Mouse (Mus musculus) stomach, embryonic 14.5 days (tissue): ENCODE measurements at regions not wholly inside any gene's neighbourhood (a gene's known extent, or its start where the extent isn't known, plus 50 kb on each side); places are given as distances from the start of the nearest gene placed in this dataset.

ENCODE experiments used
- ATAC-seq: fragments of 200-750 bp; cut with Nextera tagmentation; 2 replicates; pipeline ENCODE4 v1.8.0; 2017; ENCODE audit warnings: low read depth, moderate TSS enrichment; ENCODE audit not compliant: insufficient number of reproducible peaks, insufficient read depth, low FRiP score
- H3K27ac ChIP-seq: fragments of 300-500 bp; sonication (generic); 2 replicates; pipeline ENCODE4 v1.5.1; 2014; ENCODE audit warnings: mild to moderate bottlenecking, low read length, moderate library complexity, mixed read lengths
- H3K27me3 ChIP-seq: fragments of 300-500 bp; sonication (generic); 2 replicates; pipeline ENCODE4 v1.6.1; 2014; ENCODE audit warnings: low read length, control low read depth, mixed read lengths; ENCODE audit not compliant: control insufficient read depth, insufficient read depth
- H3K36me3 ChIP-seq: fragments of 300-500 bp; sonication (generic); 2 replicates; pipeline ENCODE4 v1.6.1; 2014; ENCODE audit warnings: mild to moderate bottlenecking, control low read depth, low read length, moderate library complexity, mixed read lengths; ENCODE audit not compliant: control insufficient read depth, insufficient read depth
- H3K4me1 ChIP-seq: fragments of 300-500 bp; sonication (generic); 2 replicates; pipeline ENCODE4 v1.6.1; 2014; ENCODE audit warnings: low read length, control low read depth, mixed read lengths; ENCODE audit not compliant: control insufficient read depth, insufficient read depth
- H3K4me2 ChIP-seq: fragments of 300-500 bp; sonication (generic); replicated peaks from 2 replicates; pipeline ENCODE4 v1.6.1; 2014; ENCODE audit warnings: low read depth, low read length, control low read depth
- H3K4me3 ChIP-seq: fragments of 300-500 bp; sonication (generic); 2 replicates; pipeline ENCODE4 v1.5.1; 2014; ENCODE audit warnings: low read depth, low read length, control low read depth
- H3K9ac ChIP-seq: fragments of 300-500 bp; sonication (generic); replicated peaks from 2 replicates; pipeline ENCODE4 v1.6.1; 2014; ENCODE audit warnings: low read depth, mild to moderate bottlenecking, control low read depth, low read length, moderate library complexity, mixed read lengths
- H3K9me3 ChIP-seq: fragments of 300-500 bp; sonication (generic); 2 replicates; pipeline ENCODE4 v1.6.1; 2016; ENCODE audit warnings: low read depth, low read length, control low read depth; ENCODE audit not compliant: control insufficient read depth
- whole genome bisulfite sequencing: fragments of 180-500 bp; shearing (Covaris S2); extraction: QIAGEN DNeasy Blood & Tissue Kit; methylation state at CpG from one replicate; pipeline ENCODE4 v1.1.7; 2014; 5-methylcytosine and 5-hydroxymethylcytosine counted together

- H3K9ac ChIP-seq: no peak overlapping the region
- no peaks in the 10 kb centered on the region for H3K9me3 ChIP-seq
- no peak for ATAC-seq
- no peaks in the 10 kb centered on the region for H3K4me1 ChIP-seq
- no peaks in the 10 kb centered on the region for H3K36me3 ChIP-seq
- no peaks in the 10 kb centered on the region for H3K27me3 ChIP-seq
- no peak overlapping the region for H3K4me3 ChIP-seq
- no peak overlapping the region for H3K4me2 ChIP-seq
- H3K27ac ChIP-seq: no peak overlapping the region
- 75% methylated on average over 4 of the region's 4 CpGs for WGBS
Measured at GRCm38 (mm10) chr2:148581666-148582065, 90.7 kb upstream of the Nxt1 start.

GRCm38 (mm10) chr2:148580286-148580966 is 92.0 kb upstream of the Nxt1 start:
- Histone ChIP-seq H3K36me3 (no peaks in the 10 kb centered on the region), H3K4me3 (no peak overlapping the region), H3K4me2 (no peak overlapping the region), H3K9ac (no peak overlapping the region), H3K27ac (no peak overlapping the region), H3K4me1 (no peaks in the 10 kb centered on the region), H3K27me3 (no peaks in the 10 kb centered on the region), H3K9me3 (no peaks in the 10 kb centered on the region)
- peak; percentile 23; the same call in 1 of the 2 replicates for ATAC-seq
- 41% methylated on average over 7 of the region's 7 CpGs for WGBS

GRCm38 (mm10) chr2:148579564-148579963 is 92.8 kb upstream of the Nxt1 start:
- Histone ChIP-seq H3K27me3 (no peaks in the 10 kb centered on the region), H3K9ac (no peak overlapping the region), H3K4me2 (no peak overlapping the region), H3K4me3 (no peak overlapping the region), H3K36me3 (no peaks in the 10 kb centered on the region), H3K27ac (no peak overlapping the region), H3K4me1 (no peaks in the 10 kb centered on the region), H3K9me3 (no peaks in the 10 kb centered on the region)
- ATAC-seq: no peak
- WGBS: 34% methylated on average over 2 of the region's 2 CpGs

GRCm38 (mm10) chr2:148579027-148579426 is 93.4 kb upstream of the Nxt1 start:
- ATAC-seq: no peak
- 73% methylated on average over 5 of the region's 5 CpGs for WGBS
- H3K36me3 ChIP-seq: no peaks in the 10 kb centered on the region

GRCm38 (mm10) chr2:148578176-148578575 is 94.2 kb upstream of the Nxt1 start:
- WGBS: 60% methylated on average over 2 of the region's 2 CpGs
- Histone ChIP-seq H3K9me3 (no peaks in the 10 kb centered on the region), H3K4me1 (no peaks in the 10 kb centered on the region), H3K4me2 (no peak overlapping the region), H3K27ac (no peak overlapping the region), H3K9ac (no peak overlapping the region), H3K36me3 (no peaks in the 10 kb centered on the region), H3K27me3 (no peaks in the 10 kb centered on the region), H3K4me3 (no peak overlapping the region)
- no peak for ATAC-seq

More at GRCm38 (mm10) chr2:148579027-148579426, 93.4 kb upstream of the Nxt1 start:
- Histone ChIP-seq H3K4me3 (no peak overlapping the region), H3K4me2 (no peak overlapping the region), H3K9ac (no peak overlapping the region), H3K27ac (no peak overlapping the region), H3K27me3 (no peaks in the 10 kb centered on the region), H3K4me1 (no peaks in the 10 kb centered on the region), H3K9me3 (no peaks in the 10 kb centered on the region)

GRCm38 (mm10) chr2:148575433-148575832 is 97.0 kb upstream of the Nxt1 start:
- no peak overlapping the region for H3K4me2 ChIP-seq
- H3K27me3 ChIP-seq: no peaks in the 10 kb centered on the region
- no peak overlapping the region for H3K27ac ChIP-seq
- H3K4me3 ChIP-seq: no peak overlapping the region
- no peaks in the 10 kb centered on the region for H3K4me1 ChIP-seq
- H3K36me3 ChIP-seq: no peaks in the 10 kb centered on the region
- H3K9ac ChIP-seq: no peak overlapping the region
- ATAC-seq: no peak
- H3K9me3 ChIP-seq: no peaks in the 10 kb centered on the region
- WGBS: 80% methylated on average over 3 of the region's 3 CpGs

GRCm38 (mm10) chr2:148572165-148572564 is 100.2 kb upstream of the Nxt1 start:
- no peak overlapping the region for H3K9ac ChIP-seq
- H3K4me2 ChIP-seq: no peak overlapping the region
- H3K9me3 ChIP-seq: no peaks in the 10 kb centered on the region
- H3K4me3 ChIP-seq: no peak overlapping the region
- no peaks in the 10 kb centered on the region for H3K27me3 ChIP-seq
- WGBS: 16% methylated on average over 1 of the region's 1 CpGs
- no peak overlapping the region for H3K27ac ChIP-seq
- H3K36me3 ChIP-seq: no peaks in the 10 kb centered on the region
- ATAC-seq: no peak
- no peaks in the 10 kb centered on the region for H3K4me1 ChIP-seq

- no peak for ATAC-seq
- no peak overlapping the region for H3K9ac ChIP-seq
- H3K4me1 ChIP-seq: no peaks in the 10 kb centered on the region
Measured at GRCm38 (mm10) chr2:148571616-148572015, 100.8 kb upstream of the Nxt1 start.

GRCm38 (mm10) chr2:148571018-148571417 is 101.4 kb upstream of the Nxt1 start:
- H3K4me3 ChIP-seq: no peak overlapping the region
- H3K27me3 ChIP-seq: no peaks in the 10 kb centered on the region
- H3K4me2 ChIP-seq: no peak overlapping the region
- no peaks in the 10 kb centered on the region for H3K9me3 ChIP-seq
- H3K4me1 ChIP-seq: no peaks in the 10 kb centered on the region
- H3K27ac ChIP-seq: no peak overlapping the region
- H3K36me3 ChIP-seq: no peaks in the 10 kb centered on the region
- WGBS: 55% methylated on average over 5 of the region's 5 CpGs
- no peak overlapping the region for H3K9ac ChIP-seq
- peak; percentile 78 for ATAC-seq

More at GRCm38 (mm10) chr2:148571616-148572015, 100.8 kb upstream of the Nxt1 start:
- 92% methylated on average over 1 of the region's 1 CpGs for WGBS
- Histone ChIP-seq H3K36me3 (no peaks in the 10 kb centered on the region), H3K27ac (no peak overlapping the region), H3K4me2 (no peak overlapping the region), H3K9me3 (no peaks in the 10 kb centered on the region), H3K4me3 (no peak overlapping the region), H3K27me3 (no peaks in the 10 kb centered on the region)
